Mouse (Mus musculus) C2C12 (cell line): Measurements from ENCODE around the gene Hoxa4. TPM values are rescaled to one million over a fixed set of nuclear protein-coding genes. Genes with fewer than 3 reads are reported as not detected.

ENCODE experiments used
- H3K27me3 ChIP-seq: one replicate; pipeline ENCODE4 v1.6.1; 2011; ENCODE audit not compliant: control insufficient read depth, insufficient read depth, insufficient read length
- H3K36me3 ChIP-seq: one replicate; pipeline ENCODE4 v1.6.1; 2011; ENCODE audit not compliant: control insufficient read depth, insufficient read depth
- H3K4me3 ChIP-seq: one replicate; pipeline ENCODE4 v1.5.1; 2011; ENCODE audit warnings: mild to moderate bottlenecking, control low read depth; ENCODE audit not compliant: poor library complexity, insufficient read depth, severe bottlenecking
- H3K79me2 ChIP-seq: one replicate; pipeline ENCODE4 v1.6.1; 2011; ENCODE audit not compliant: control insufficient read depth, insufficient read depth
- H3K79me3 ChIP-seq: one replicate; pipeline ENCODE4 v1.6.1; 2011; ENCODE audit warnings: low read depth, control low read depth
- H3ac ChIP-seq: one replicate; pipeline ENCODE3; 2011; ENCODE audit warnings: low read depth; ENCODE audit not compliant: control insufficient read depth, insufficient read length
- CEBPB ChIP-seq: IDR thresholded peaks from one replicate; pipeline ENCODE4 v1.6.1; 2011; ENCODE audit warnings: low read depth, mild to moderate bottlenecking, control low read depth, moderate library complexity
- CTCF ChIP-seq: IDR thresholded peaks from one replicate; pipeline ENCODE4 v1.5.1; 2011; ENCODE audit not compliant: control insufficient read depth, insufficient read depth, insufficient read length
- FOSL1 ChIP-seq: IDR thresholded peaks from one replicate; pipeline ENCODE4 v1.8.0; 2011; ENCODE audit warnings: mild to moderate bottlenecking, low read length; ENCODE audit not compliant: poor library complexity, insufficient read depth, severe bottlenecking
- MAX ChIP-seq: IDR thresholded peaks from one replicate; pipeline ENCODE4 v1.6.1; 2011; ENCODE audit warnings: mild to moderate bottlenecking, control low read depth
- MYOD1 ChIP-seq: IDR thresholded peaks from one replicate; pipeline ENCODE4 v1.6.1; 2011; ENCODE audit warnings: low read depth; ENCODE audit not compliant: control insufficient read depth, insufficient read length
- MYOG ChIP-seq: IDR thresholded peaks from one replicate; pipeline ENCODE4 v1.6.1; 2011; ENCODE audit not compliant: control insufficient read depth, insufficient read length; ENCODE audit errors: extremely low read depth
- USF1 ChIP-seq: IDR thresholded peaks from one replicate; pipeline ENCODE4 v1.6.1; 2011; ENCODE audit warnings: low read depth, mild to moderate bottlenecking, control low read depth, moderate library complexity
- polyA plus RNA-seq: library from polyadenylated mRNA; unstranded; fragments of >200 nt; fragmentation: generic; extraction: Trizol; gene quantifications from one replicate; pipeline ENCODE4 v1.2.1, GENCODE M21; 2012; ENCODE audit warnings: missing spikeins

Hoxa4 gene
- polyA plus RNA-seq, 1 experiment = 0.74 TPM

DNA sequence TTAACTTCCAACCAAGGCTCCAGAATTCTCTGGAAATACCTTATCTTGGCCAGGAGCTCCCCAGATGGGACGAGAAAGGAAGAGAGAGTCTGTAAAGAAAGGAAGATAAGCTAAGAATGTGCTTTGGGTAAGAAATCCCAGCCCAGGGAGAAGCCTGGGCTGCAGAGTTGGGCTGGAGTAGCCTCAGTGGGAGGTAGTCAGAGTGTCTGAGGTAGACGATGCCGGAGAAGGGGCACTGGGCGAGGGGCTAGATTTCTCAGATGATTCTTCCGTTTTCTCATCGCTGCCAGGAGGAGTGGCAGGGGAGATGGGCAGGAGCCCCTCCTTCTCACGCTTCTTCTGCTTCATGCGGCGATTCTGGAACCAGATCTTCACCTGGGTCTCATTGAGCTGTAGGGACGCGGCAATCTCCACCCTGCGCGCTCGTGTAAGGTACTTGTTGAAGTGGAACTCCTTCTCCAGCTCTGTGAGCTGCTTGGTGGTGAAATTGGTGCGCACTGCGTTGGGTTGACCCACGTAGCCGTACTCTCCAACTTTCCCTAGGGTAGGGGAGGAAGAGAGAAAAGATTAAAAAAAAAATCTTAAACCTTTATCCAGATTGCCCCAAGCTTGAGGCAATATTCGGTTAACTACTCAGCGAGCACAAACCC is 34.9 kb downstream of the Hoxa4 start:
- TF ChIP-seq MYOG (no peak), CTCF (no peak)
- no peak overlapping the region for H3ac ChIP-seq
- peaks cover 29% of the 10 kb centered on the region for H3K79me2 ChIP-seq
- H3K4me3 ChIP-seq = no peak overlapping the region
- peaks cover 11% of the 10 kb centered on the region for H3K79me3 ChIP-seq
- no peaks in the 10 kb centered on the region for H3K27me3 ChIP-seq
- peaks cover under 1% of the 10 kb centered on the region for H3K36me3 ChIP-seq

DNA sequence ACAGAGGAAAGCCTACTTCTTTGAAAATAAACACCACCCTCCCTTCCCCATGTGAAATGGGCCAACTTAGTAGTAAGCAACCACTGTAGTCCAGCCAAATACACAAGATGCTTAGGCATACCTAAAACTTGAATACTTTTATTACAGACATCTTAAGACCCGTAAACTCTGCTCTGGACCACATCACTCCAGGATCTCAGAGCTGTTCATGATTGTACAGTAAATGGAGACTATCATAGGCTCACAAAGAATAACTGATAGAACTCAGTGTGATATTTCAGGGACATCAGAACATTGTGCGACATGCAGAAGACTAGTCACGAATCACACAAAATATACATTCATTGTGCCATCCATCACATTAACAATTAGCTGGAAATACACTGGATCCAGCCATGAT is 36.1 kb downstream of the Hoxa4 start:
- peaks cover 8% of the 10 kb centered on the region for H3K79me3 ChIP-seq
- no peak overlapping the region for H3K4me3 ChIP-seq
- H3K79me2 ChIP-seq = peaks cover 19% of the 10 kb centered on the region
- TF ChIP-seq MAX = no peak
- TF ChIP-seq MYOD1 = no peak
- no peak for TF ChIP-seq CTCF
- TF ChIP-seq FOSL1 = no peak
- no peak for TF ChIP-seq USF1
- TF ChIP-seq CEBPB = no peak
- no peak for TF ChIP-seq MYOG
- no peaks in the 10 kb centered on the region for H3K27me3 ChIP-seq
- no peak overlapping the region for H3ac ChIP-seq
- H3K36me3 ChIP-seq = no peaks in the 10 kb centered on the region

GRCm38 (mm10) chr6:52154044-52154443 is 37.5 kb downstream of the Hoxa4 start:
- no peaks in the 10 kb centered on the region for H3K36me3 ChIP-seq
- TF ChIP-seq MYOD1 = no peak
- H3K79me2 ChIP-seq = peaks cover 6% of the 10 kb centered on the region
- no peak overlapping the region for H3ac ChIP-seq
- H3K27me3 ChIP-seq = no peaks in the 10 kb centered on the region
- H3K4me3 ChIP-seq = no peak overlapping the region
- peaks cover under 1% of the 10 kb centered on the region for H3K79me3 ChIP-seq

DNA sequence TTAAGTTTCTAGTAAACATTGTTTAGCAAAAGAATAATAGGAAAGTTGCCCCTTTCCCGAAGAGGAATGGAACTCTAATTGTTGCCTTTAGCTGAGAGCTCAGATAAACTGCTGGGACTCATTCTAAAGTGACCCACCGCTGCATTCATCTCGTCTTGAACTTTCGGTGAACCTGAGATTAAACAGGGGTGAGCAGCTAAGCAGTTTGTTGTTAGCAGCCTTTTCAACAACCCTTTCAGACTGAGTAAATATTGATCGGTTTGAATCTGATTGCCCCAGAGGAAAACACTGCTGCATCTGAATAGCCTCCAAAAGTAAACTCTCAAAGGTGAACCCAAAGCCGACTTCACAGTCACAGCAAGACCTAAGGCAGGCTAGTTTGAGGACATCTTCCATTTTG is 38.3 kb downstream of the Hoxa4 start:
- Histone ChIP-seq H3K36me3 (no peaks in the 10 kb centered on the region), H3K79me2 (no peaks in the 10 kb centered on the region), H3K4me3 (no peak overlapping the region), H3K27me3 (no peaks in the 10 kb centered on the region), H3ac (no peak overlapping the region), H3K79me3 (no peaks in the 10 kb centered on the region)
- no peak for TF ChIP-seq MAX
- no peak for TF ChIP-seq MYOD1
- no peak for TF ChIP-seq USF1
- TF ChIP-seq MYOG = no peak
- no peak for TF ChIP-seq CTCF
- no peak for TF ChIP-seq FOSL1
- no peak for TF ChIP-seq CEBPB

DNA sequence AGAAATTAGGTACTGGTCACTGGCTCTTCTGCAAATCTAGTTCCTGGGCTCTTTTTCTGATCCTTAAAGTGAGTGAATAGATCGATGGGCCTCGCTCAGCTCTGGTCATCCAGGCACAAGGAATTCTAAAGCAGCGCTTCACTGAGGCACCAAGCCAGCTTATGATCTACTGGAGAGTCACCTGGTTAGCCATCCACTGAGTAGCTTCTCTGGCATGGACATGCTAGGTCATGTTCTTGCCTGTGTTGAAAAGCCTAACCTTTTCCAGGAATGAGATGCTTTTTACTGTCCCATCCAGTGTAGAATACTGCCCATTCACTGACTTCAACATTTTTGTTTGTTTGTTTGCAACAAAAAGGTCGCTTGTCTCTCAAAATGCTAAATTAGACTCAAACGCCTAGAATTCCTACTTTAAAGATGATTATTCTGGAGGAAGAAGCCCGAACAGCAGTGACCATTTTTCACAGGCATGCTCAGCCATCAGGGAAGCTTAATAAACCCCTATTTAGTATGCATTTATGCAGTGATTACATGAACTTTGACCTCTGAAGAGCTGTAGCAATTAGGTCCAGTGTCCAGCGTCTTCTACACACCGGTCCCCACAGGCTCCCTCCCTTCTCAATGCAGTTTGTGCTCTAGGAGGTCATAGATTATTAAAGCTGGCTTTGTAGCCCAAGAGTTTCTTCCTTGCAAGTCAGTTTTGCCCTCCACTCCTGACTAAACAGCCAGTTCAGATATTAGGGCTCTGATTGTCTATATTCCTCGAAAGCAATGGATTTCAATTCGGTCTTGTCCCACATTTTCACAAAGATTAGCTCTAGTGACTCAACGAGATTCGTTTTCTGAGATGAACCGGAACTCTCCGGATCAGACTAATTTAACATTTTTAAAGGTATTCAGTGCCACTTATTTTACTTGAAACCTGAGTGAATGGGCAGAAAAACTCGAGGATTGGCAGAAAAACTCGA is 39.0 kb downstream of the Hoxa4 start:
- Histone ChIP-seq H3ac (no peak overlapping the region), H3K79me2 (no peaks in the 10 kb centered on the region), H3K27me3 (no peaks in the 10 kb centered on the region), H3K36me3 (no peaks in the 10 kb centered on the region), H3K4me3 (no peak overlapping the region), H3K79me3 (no peaks in the 10 kb centered on the region)
- TF ChIP-seq USF1 = no peak

DNA sequence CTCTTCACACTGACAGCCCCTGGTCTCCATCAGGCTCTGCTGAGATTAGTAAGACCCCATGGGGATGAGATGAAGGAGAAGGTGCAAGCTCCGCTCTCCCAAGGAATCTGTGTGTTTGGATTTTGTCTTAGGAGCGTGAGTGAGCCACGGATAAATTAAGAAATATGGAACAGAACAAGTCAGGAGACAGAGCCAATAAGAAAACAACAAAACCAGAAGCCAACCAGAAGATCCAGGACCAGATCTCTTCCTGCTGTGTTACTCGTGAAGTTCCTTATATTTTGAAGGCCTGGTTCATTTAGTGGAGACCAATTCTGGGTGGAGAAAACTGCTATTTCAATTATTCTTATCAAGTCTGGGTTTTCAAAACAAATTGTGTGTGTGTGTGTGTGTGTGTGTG is 40.0 kb downstream of the Hoxa4 start:
- Histone ChIP-seq H3K79me2 (no peaks in the 10 kb centered on the region), H3K36me3 (no peaks in the 10 kb centered on the region), H3K4me3 (no peak overlapping the region), H3ac (no peak overlapping the region), H3K27me3 (no peaks in the 10 kb centered on the region), H3K79me3 (no peaks in the 10 kb centered on the region)
- TF ChIP-seq MAX = no peak
- TF ChIP-seq CEBPB = no peak
- TF ChIP-seq MYOD1 = no peak
- no peak for TF ChIP-seq CTCF
- TF ChIP-seq USF1 = no peak
- no peak for TF ChIP-seq MYOG
- TF ChIP-seq FOSL1 = no peak
